Mouse (Mus musculus) CH12.LX (cell line): Measurements from ENCODE around the gene Slc25a19.
A peak's percentile ranks its signal among the peaks of the same experiment; 100 is the strongest.

Experiments used
- CTCF ChIP-seq, 2 experiments: IDR thresholded peaks in 1 of 2; conservative IDR thresholded peaks in 1 of 2; 2 replicates each; pipeline ENCODE4 v1.5.1; 2011 to 2012; ENCODE audit warnings: low read depth in 2 of 2, low read length in 2 of 2, improper control_type of control experiment in 1 of 2, inconsistent platforms in 1 of 2, mild to moderate bottlenecking in 1 of 2, moderate library complexity in 1 of 2
- E2F4 ChIP-seq: IDR thresholded peaks from 2 replicates; pipeline ENCODE4 v1.6.1; 2011; ENCODE audit warnings: low read depth, low read length, improper control_type of control experiment; ENCODE audit not compliant: insufficient replicate concordance
- EP300 ChIP-seq: IDR thresholded peaks from 2 replicates; pipeline ENCODE4 v1.6.1; 2011; ENCODE audit warnings: low read length, improper control_type of control experiment
- MEF2A ChIP-seq: IDR thresholded peaks from 2 replicates; pipeline ENCODE4 v1.6.1; 2014; ENCODE audit warnings: low read depth, mild to moderate bottlenecking, inconsistent platforms, low read length, improper control_type of control experiment, borderline replicate concordance
- POLR2A ChIP-seq: IDR thresholded peaks from 2 replicates; pipeline ENCODE4 v1.6.1; 2011; ENCODE audit warnings: low read depth, mild to moderate bottlenecking, improper control_type of control experiment, low read length
- TBP ChIP-seq: conservative IDR thresholded peaks from 2 replicates; pipeline ENCODE4 v1.6.1; 2011; ENCODE audit warnings: low read depth, low read length, improper control_type of control experiment
- TCF12 ChIP-seq: IDR thresholded peaks from 2 replicates; pipeline ENCODE4 v1.6.1; 2014; ENCODE audit warnings: low read depth, mild to moderate bottlenecking, inconsistent platforms, low read length, improper control_type of control experiment

DNA sequence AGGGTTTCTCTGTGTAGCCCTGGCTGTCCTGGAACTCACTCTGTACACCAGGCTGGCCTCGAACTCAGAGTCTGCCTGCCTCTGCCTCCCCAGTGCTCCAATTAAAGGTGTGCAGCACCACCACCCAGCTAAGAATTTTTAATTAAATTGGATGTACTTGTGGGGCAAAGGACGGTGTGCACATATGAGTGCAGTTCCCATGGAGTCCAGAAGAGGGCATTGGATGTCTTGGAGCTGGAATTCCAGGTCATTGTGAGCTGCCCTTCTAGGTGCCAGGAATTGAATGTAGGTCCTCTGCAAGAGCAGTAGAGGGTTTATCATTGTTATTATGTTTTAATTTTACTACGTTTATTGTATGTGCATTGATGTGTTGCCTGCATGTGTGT lies 3.4 kb upstream of the Slc25a19 start:
- no peak for TF ChIP-seq EP300
- TF ChIP-seq POLR2A: no peak; the same call in 1 of the 2 replicates
- no peak for TF ChIP-seq E2F4
- TF ChIP-seq CTCF (conservative IDR thresholded peaks at IDR 0.05 in 1 of 2, IDR thresholded peaks at IDR 0.05 in 1 of 2; ENCODE audit: low read depth in 2 of 2, low read length in 2 of 2): peak; percentile 73 to 74
- TF ChIP-seq TBP: no peak
- 0 out of 2 replicates have a peak, but pooled peaks have one; percentile 40 for TF ChIP-seq MEF2A
- TF ChIP-seq TCF12: no peak
